Mouse (Mus musculus): ENCODE data around the gene Prr12.

Prr12 gene

GRCm38 (mm10) chr7:45077322-45077721 is 24.6 kb upstream of the Prr12 start:
- no peak for DNase-seq

- no peak for DNase-seq
Measured at GRCm38 (mm10) chr7:45076501-45076900, 23.8 kb upstream of the Prr12 start.

- DNase-seq, result no peak
Measured at GRCm38 (mm10) chr7:45075405-45075804, 22.7 kb upstream of the Prr12 start.

- DNase-seq, result no peak
Measured at GRCm38 (mm10) chr7:45073949-45074348, 21.3 kb upstream of the Prr12 start.

GRCm38 (mm10) chr7:45073171-45073707 is 20.6 kb upstream of the Prr12 start:
- no peak for DNase-seq

GRCm38 (mm10) chr7:45072230-45072629 is 19.5 kb upstream of the Prr12 start:
- DNase-seq, result no peak

- DNase-seq, result no peak
Measured at GRCm38 (mm10) chr7:45069671-45070070, 17.0 kb upstream of the Prr12 start.

GRCm38 (mm10) chr7:45068000-45068318 is 15.3 kb upstream of the Prr12 start:
- peak; percentile 69 for DNase-seq

GRCm38 (mm10) chr7:45067190-45067999 is 14.7 kb upstream of the Prr12 start:
- DNase-seq, result no peak

- DNase-seq, result peak; percentile 96
Measured at GRCm38 (mm10) chr7:45062239-45062835, 9.7 kb upstream of the Prr12 start, which contains the start of the genes Nosip and Prrg2. Gene Nosip, plus strand, starts transcription at chr7:45062429. Gene Prrg2, minus strand, starts transcription at chr7:45062677.

- peak; percentile 86 for DNase-seq
Measured at GRCm38 (mm10) chr7:45061532-45062075, 8.9 kb upstream of the Prr12 start.

- no peak for DNase-seq
Measured at GRCm38 (mm10) chr7:45060632-45061122, 8.0 kb upstream of the Prr12 start.

- DNase-seq, result no peak
Measured at GRCm38 (mm10) chr7:45058607-45059571, 6.2 kb upstream of the Prr12 start.

- DNase-seq, result no peak
Measured at GRCm38 (mm10) chr7:45056972-45057348, 4.3 kb upstream of the Prr12 start.

- DNase-seq, result no peak
Measured at GRCm38 (mm10) chr7:45056329-45056971, 3.8 kb upstream of the Prr12 start.

- DNase-seq, result peak; percentile 96
Measured at GRCm38 (mm10) chr7:45053931-45054510, 1.3 kb upstream of the Prr12 start.

GRCm38 (mm10) chr7:45053117-45053930 is 643 bp upstream of the Prr12 start:
- DNase-seq, result peak; percentile 85

- DNase-seq, result peak; percentile 60
Measured at GRCm38 (mm10) chr7:45052181-45052861, 360 bp downstream of the Prr12 start.

GRCm38 (mm10) chr7:45051601-45051974 is 1.1 kb downstream of the Prr12 start:
- DNase-seq, result no peak
